Mouse (Mus musculus) hindbrain, embryonic 10.5 days (tissue): ENCODE measurements around the gene Hsp90aa1. TPM values are rescaled to one million over a fixed set of nuclear protein-coding genes. Genes with fewer than 3 reads are reported as not detected.
"Not testable (repeated sequence)": the region's sequence is repeated elsewhere in the genome, so short reads cannot be mapped to it uniquely, and the experiment has no call there.

ENCODE experiments used
- DNase-seq: peaks from one replicate; pipeline ENCODE4 v3.0.0-alpha.2; 2017; ENCODE audit warnings: low spot score
- H3K27ac ChIP-seq: fragments of 300-500 bp; sonication (generic); 2 replicates; pipeline ENCODE4 v1.5.1; 2016; ENCODE audit warnings: mild to moderate bottlenecking, moderate library complexity
- H3K27me3 ChIP-seq: fragments of 300-500 bp; sonication (generic); 2 replicates; pipeline ENCODE4 v1.6.1; 2016; ENCODE audit warnings: mild to moderate bottlenecking; ENCODE audit not compliant: poor library complexity, insufficient read depth, severe bottlenecking
- H3K36me3 ChIP-seq: fragments of 300-500 bp; sonication (generic); 2 replicates; pipeline ENCODE4 v1.6.1; 2016; ENCODE audit warnings: mild to moderate bottlenecking, moderate library complexity
- H3K4me1 ChIP-seq: fragments of 300-500 bp; sonication (generic); replicated peaks from 2 replicates; pipeline ENCODE4 v1.6.1; 2016; ENCODE audit warnings: mild to moderate bottlenecking
- H3K4me3 ChIP-seq: fragments of 300-500 bp; sonication (generic); 2 replicates; pipeline ENCODE4 v1.5.1; 2016; ENCODE audit warnings: mild to moderate bottlenecking, moderate library complexity
- H3K9me3 ChIP-seq: fragments of 300-500 bp; sonication (generic); 2 replicates; pipeline ENCODE4 v1.6.1; 2016; ENCODE audit warnings: mild to moderate bottlenecking, moderate library complexity
- WGBS: fragments of 180-500 bp; shearing (Covaris S2); methylation state at CpG from one replicate; pipeline ENCODE4 v1.1.7; 2016; 5-methylcytosine and 5-hydroxymethylcytosine counted together
- polyA plus RNA-seq: library from polyadenylated mRNA; unstranded; fragments of >200 nt; fragmentation: Nextera tagmentation; extraction: Ambion mirVana; gene quantifications from 2 replicates; pipeline ENCODE4 v1.2.1, GENCODE M21; 2016

The Hsp90aa1 gene
- 893 and 1,134 TPM in 2 replicates for polyA plus RNA-seq

- 58% methylated on average over 4 of the region's 4 CpGs for WGBS
- peak within 1 kb of the TSS; percentile 72 for H3K27ac ChIP-seq
- peaks cover 8% of the 10 kb centered on the region; the same call in 1 of the 2 replicates for H3K27me3 ChIP-seq
- peaks cover 51% of the 10 kb centered on the region for H3K4me1 ChIP-seq
- DNase-seq = no peak
- H3K9me3 ChIP-seq = no peaks in the 10 kb centered on the region
- no peak within 1 kb of the TSS for H3K4me3 ChIP-seq
- H3K36me3 ChIP-seq = no peaks in the 10 kb centered on the region
Observed at GRCm38 (mm10) chr12:110702556-110702955, at the start of gene Hsp90aa1. TSS of gene Hsp90aa1 (minus strand) at chr12:110702728.

- Histone ChIP-seq H3K4me3 (no peak overlapping the region), H3K27me3 (no peaks in the 10 kb centered on the region), H3K27ac (no peak overlapping the region), H3K36me3 (peaks cover 39% of the 10 kb centered on the region), H3K9me3 (peaks cover 7% of the 10 kb centered on the region; the same call in 1 of the 2 replicates), H3K4me1 (no peaks in the 10 kb centered on the region)
- WGBS = 87% methylated on average over 10 of the region's 10 CpGs
- DNase-seq = no peak
Observed at GRCm38 (mm10) chr12:110750770-110751439, 48.4 kb upstream of the Hsp90aa1 start.

- Histone ChIP-seq H3K9me3 (no peaks in the 10 kb centered on the region), H3K4me1 (peaks cover 23% of the 10 kb centered on the region), H3K4me3 (peak overlapping the region; percentile 100), H3K27ac (peak overlapping the region; percentile 94), H3K27me3 (peaks cover 26% of the 10 kb centered on the region), H3K36me3 (peaks cover 5% of the 10 kb centered on the region; the same call in 1 of the 2 replicates)
- no peak for DNase-seq
- under 1% methylated on average over 72 of the region's 72 CpGs for WGBS
Observed at GRCm38 (mm10) chr12:110738158-110738921, 35.8 kb upstream of the Hsp90aa1 start.

GRCm38 (mm10) chr12:110737170-110738157 lies 34.9 kb upstream of the Hsp90aa1 start, which contains the start of gene Wdr20:
TSS of gene Wdr20 (plus strand) at chr12:110737944.
- peak; percentile 99 for DNase-seq
- H3K9me3 ChIP-seq = no peaks in the 10 kb centered on the region
- H3K36me3 ChIP-seq = peaks cover 2% of the 10 kb centered on the region; the same call in 1 of the 2 replicates
- 1% methylated on average over 68 of the region's 69 CpGs for WGBS
- H3K27ac ChIP-seq = peak within 1 kb of the TSS; percentile 94
- H3K4me1 ChIP-seq = peaks cover 23% of the 10 kb centered on the region
- H3K27me3 ChIP-seq = peaks cover 26% of the 10 kb centered on the region
- H3K4me3 ChIP-seq = peak within 1 kb of the TSS; percentile 100

GRCm38 (mm10) chr12:110736641-110737040 lies 34.1 kb upstream of the Hsp90aa1 start:
- 31% methylated on average over 4 of the region's 4 CpGs for WGBS
- Histone ChIP-seq H3K27ac (no peak overlapping the region), H3K4me3 (peak overlapping the region; percentile 100), H3K27me3 (peaks cover 26% of the 10 kb centered on the region), H3K36me3 (no peaks in the 10 kb centered on the region), H3K9me3 (no peaks in the 10 kb centered on the region), H3K4me1 (peaks cover 23% of the 10 kb centered on the region)
- peak; percentile 6 for DNase-seq

- DNase-seq, H3K36me3 ChIP-seq, H3K27ac ChIP-seq, H3K4me3 ChIP-seq, H3K9me3 ChIP-seq, H3K4me1 ChIP-seq: not testable (repeated sequence)
- H3K27me3 ChIP-seq = peaks cover 26% of the 10 kb centered on the region
- WGBS = 93% methylated on average over 3 of the region's 3 CpGs
Observed at GRCm38 (mm10) chr12:110733254-110733653, 30.7 kb upstream of the Hsp90aa1 start.

- Histone ChIP-seq H3K27me3 (no peaks in the 10 kb centered on the region), H3K36me3 (no peaks in the 10 kb centered on the region)
- 75% methylated on average over 1 of the region's 1 CpGs for WGBS
Observed at GRCm38 (mm10) chr12:110726428-110726827, 23.9 kb upstream of the Hsp90aa1 start.

GRCm38 (mm10) chr12:110725489-110725888 lies 23.0 kb upstream of the Hsp90aa1 start:
- Histone ChIP-seq H3K27me3 (no peaks in the 10 kb centered on the region), H3K4me3 (no peak overlapping the region), H3K4me1 (no peaks in the 10 kb centered on the region), H3K36me3 (no peaks in the 10 kb centered on the region), H3K27ac (no peak overlapping the region), H3K9me3 (no peaks in the 10 kb centered on the region)
- WGBS = 87% methylated on average over 5 of the region's 5 CpGs
- no peak for DNase-seq

More at GRCm38 (mm10) chr12:110726428-110726827, 23.9 kb upstream of the Hsp90aa1 start:
- Histone ChIP-seq H3K4me1 (no peaks in the 10 kb centered on the region), H3K9me3 (no peaks in the 10 kb centered on the region), H3K4me3 (no peak overlapping the region), H3K27ac (no peak overlapping the region)
- DNase-seq = no peak

- no peak for DNase-seq
- WGBS = 93% methylated on average over 5 of the region's 5 CpGs
- H3K36me3 ChIP-seq = no peaks in the 10 kb centered on the region
- H3K27me3 ChIP-seq = peaks cover under 1% of the 10 kb centered on the region; the same call in 1 of the 2 replicates
- H3K27ac ChIP-seq = no peak overlapping the region
- H3K9me3 ChIP-seq = no peaks in the 10 kb centered on the region
- no peak overlapping the region for H3K4me3 ChIP-seq
- no peaks in the 10 kb centered on the region for H3K4me1 ChIP-seq
Observed at GRCm38 (mm10) chr12:110725051-110725450, 22.5 kb upstream of the Hsp90aa1 start.

- no peak overlapping the region for H3K4me3 ChIP-seq
- peaks cover 15% of the 10 kb centered on the region for H3K27me3 ChIP-seq
- DNase-seq = no peak
- H3K4me1 ChIP-seq = peaks cover 6% of the 10 kb centered on the region; the same call in 1 of the 2 replicates
- 26% methylated on average over 5 of the region's 5 CpGs for WGBS
- no peak overlapping the region for H3K27ac ChIP-seq
- peaks cover 5% of the 10 kb centered on the region; the same call in 1 of the 2 replicates for H3K9me3 ChIP-seq
- H3K36me3 ChIP-seq = no peaks in the 10 kb centered on the region
Observed at GRCm38 (mm10) chr12:110716004-110716403, 13.5 kb upstream of the Hsp90aa1 start.

- Histone ChIP-seq H3K9me3 (peaks cover 5% of the 10 kb centered on the region; the same call in 1 of the 2 replicates), H3K4me1 (peaks cover 6% of the 10 kb centered on the region; the same call in 1 of the 2 replicates), H3K36me3 (no peaks in the 10 kb centered on the region), H3K4me3 (no peak overlapping the region), H3K27me3 (peaks cover 6% of the 10 kb centered on the region), H3K27ac (no peak overlapping the region)
- 94% methylated on average over 6 of the region's 6 CpGs for WGBS
- DNase-seq = no peak
Observed at GRCm38 (mm10) chr12:110714215-110714614, 11.7 kb upstream of the Hsp90aa1 start.

GRCm38 (mm10) chr12:110713784-110714183 lies 11.3 kb upstream of the Hsp90aa1 start:
- 0 out of 2 replicates have a peak, but pooled peaks cover 4% of the 10 kb centered on the region for H3K27me3 ChIP-seq
- H3K27ac ChIP-seq = no peak overlapping the region
- no peak for DNase-seq
- no peak overlapping the region for H3K4me3 ChIP-seq
- H3K36me3 ChIP-seq = no peaks in the 10 kb centered on the region
- 96% methylated on average over 6 of the region's 6 CpGs for WGBS
- peaks cover 6% of the 10 kb centered on the region; the same call in 1 of the 2 replicates for H3K4me1 ChIP-seq
- peaks cover 5% of the 10 kb centered on the region; the same call in 1 of the 2 replicates for H3K9me3 ChIP-seq
